Mouse (Mus musculus): ENCODE results near the gene Stambp.

DNA sequence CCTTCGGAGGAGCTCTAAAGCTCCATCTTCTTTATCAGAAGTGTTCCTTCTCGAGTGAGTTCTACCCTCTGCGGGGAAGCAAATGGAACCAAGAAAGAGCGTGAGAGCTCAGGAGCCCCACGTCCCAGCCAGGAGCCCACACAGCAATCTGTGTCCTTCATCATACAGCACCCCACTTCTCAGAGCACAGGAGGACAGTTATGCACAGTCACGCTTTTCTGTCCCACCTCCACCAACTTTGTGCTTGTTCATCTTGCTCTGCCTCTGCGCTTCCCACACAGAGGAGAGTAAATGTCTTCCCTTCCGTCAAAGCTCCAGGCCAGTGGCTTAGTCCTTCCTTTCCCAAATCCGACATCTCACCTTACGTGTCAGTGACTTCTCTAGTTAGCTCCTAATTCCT, 73.5 kb downstream of the Stambp start:
- no peak for TF ChIP-seq ETS1 (conservative IDR thresholded peaks at IDR 0.05; ENCODE audit: low read depth, low read length)
- no peak for TF ChIP-seq POLR2A (IDR thresholded peaks at IDR 0.05; ENCODE audit: low read depth, low read length)

Measured in CH12.LX (cell line).